Mouse (Mus musculus) liver, adult 2 months (tissue): ENCODE results near the gene Nlgn1.

Source experiments
- CTCF ChIP-seq: fragments of 200-500 bp; IDR thresholded peaks from 2 replicates; pipeline ENCODE4 v1.5.1; 2011; ENCODE audit warnings: low read depth, low read length, control low read depth
- POLR2A ChIP-seq: fragments of 200-500 bp; IDR thresholded peaks from 2 replicates; pipeline ENCODE4 v1.6.1; 2011; ENCODE audit warnings: low read length, control low read depth; ENCODE audit not compliant: insufficient read depth; ENCODE audit errors: extremely low read depth

DNA sequence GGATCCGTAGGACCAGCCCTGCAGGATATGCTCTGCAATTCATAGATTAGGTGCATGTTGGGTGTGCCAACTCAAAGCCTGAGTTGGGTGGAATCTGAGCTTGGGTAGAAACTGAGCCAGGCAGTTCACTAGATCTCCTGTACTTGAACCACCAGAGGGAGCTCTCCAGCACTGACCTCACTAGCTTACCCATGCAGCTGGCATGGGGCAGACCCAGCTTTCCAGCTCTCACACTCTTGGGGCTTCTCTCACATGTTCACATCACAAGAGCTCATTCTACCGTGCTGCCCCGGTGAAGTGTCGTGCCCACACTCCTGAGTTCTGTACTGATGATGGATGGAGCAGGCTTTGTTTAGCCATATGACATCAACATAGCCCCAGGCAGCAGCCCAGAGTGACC lies 679.2 kb downstream of the Nlgn1 start:
- TF ChIP-seq CTCF (peak; percentile 15; the same call in 1 of the 2 replicates), POLR2A (no peak)
